Mouse (Mus musculus) hindbrain, embryonic 10.5 days (tissue): ENCODE results near the gene Spata5. TPM values are rescaled to one million over a fixed set of nuclear protein-coding genes. Genes with fewer than 3 reads are reported as not detected.

ENCODE experiments used
- DNase-seq: peaks from one replicate; pipeline ENCODE4 v3.0.0-alpha.2; 2017; ENCODE audit warnings: low spot score
- H3K27ac ChIP-seq: fragments of 300-500 bp; sonication (generic); 2 replicates; pipeline ENCODE4 v1.5.1; 2016; ENCODE audit warnings: mild to moderate bottlenecking, moderate library complexity
- H3K27me3 ChIP-seq: fragments of 300-500 bp; sonication (generic); 2 replicates; pipeline ENCODE4 v1.6.1; 2016; ENCODE audit warnings: mild to moderate bottlenecking; ENCODE audit not compliant: poor library complexity, insufficient read depth, severe bottlenecking
- H3K36me3 ChIP-seq: fragments of 300-500 bp; sonication (generic); 2 replicates; pipeline ENCODE4 v1.6.1; 2016; ENCODE audit warnings: mild to moderate bottlenecking, moderate library complexity
- H3K4me1 ChIP-seq: fragments of 300-500 bp; sonication (generic); replicated peaks from 2 replicates; pipeline ENCODE4 v1.6.1; 2016; ENCODE audit warnings: mild to moderate bottlenecking
- H3K4me3 ChIP-seq: fragments of 300-500 bp; sonication (generic); 2 replicates; pipeline ENCODE4 v1.5.1; 2016; ENCODE audit warnings: mild to moderate bottlenecking, moderate library complexity
- H3K9me3 ChIP-seq: fragments of 300-500 bp; sonication (generic); 2 replicates; pipeline ENCODE4 v1.6.1; 2016; ENCODE audit warnings: mild to moderate bottlenecking, moderate library complexity
- WGBS: fragments of 180-500 bp; shearing (Covaris S2); methylation state at CpG from one replicate; pipeline ENCODE4 v1.1.7; 2016; 5-methylcytosine and 5-hydroxymethylcytosine counted together
- polyA plus RNA-seq: library from polyadenylated mRNA; unstranded; fragments of >200 nt; fragmentation: Nextera tagmentation; extraction: Ambion mirVana; gene quantifications from 2 replicates; pipeline ENCODE4 v1.2.1, GENCODE M21; 2016

Gene Spata5
- polyA plus RNA-seq, 1 experiment from 2014 or later: 43.4 TPM

- Histone ChIP-seq H3K9me3 (no peaks in the 10 kb centered on the region), H3K4me1 (no peaks in the 10 kb centered on the region), H3K27me3 (no peaks in the 10 kb centered on the region), H3K36me3 (no peaks in the 10 kb centered on the region), H3K4me3 (no peak overlapping the region), H3K27ac (no peak overlapping the region)
- 94% methylated on average over 4 of the region's 4 CpGs for WGBS
- DNase-seq: no peak
Measured at GRCm38 (mm10) chr3:37546351-37546750, 126.7 kb downstream of the Spata5 start.

- 91% methylated on average over 3 of the region's 3 CpGs for WGBS
- 0 out of 2 replicates have a peak, but pooled peaks cover 3% of the 10 kb centered on the region for H3K36me3 ChIP-seq
- no peaks in the 10 kb centered on the region for H3K9me3 ChIP-seq
- no peak for DNase-seq
- no peaks in the 10 kb centered on the region for H3K4me1 ChIP-seq
- H3K27me3 ChIP-seq: no peaks in the 10 kb centered on the region
- H3K27ac ChIP-seq: no peak overlapping the region
- no peak overlapping the region for H3K4me3 ChIP-seq
Measured at GRCm38 (mm10) chr3:37550190-37550589, 130.5 kb downstream of the Spata5 start.

GRCm38 (mm10) chr3:37550594-37550993 is 130.9 kb downstream of the Spata5 start:
- H3K4me1 ChIP-seq: no peaks in the 10 kb centered on the region
- H3K36me3 ChIP-seq: 0 out of 2 replicates have a peak, but pooled peaks cover 3% of the 10 kb centered on the region
- no peak overlapping the region for H3K27ac ChIP-seq
- H3K9me3 ChIP-seq: no peaks in the 10 kb centered on the region
- H3K4me3 ChIP-seq: no peak overlapping the region
- DNase-seq: no peak
- 78% methylated on average over 1 of the region's 1 CpGs for WGBS
- H3K27me3 ChIP-seq: no peaks in the 10 kb centered on the region

GRCm38 (mm10) chr3:37551486-37551885 is 131.8 kb downstream of the Spata5 start:
- no peaks in the 10 kb centered on the region for H3K9me3 ChIP-seq
- H3K4me1 ChIP-seq: 0 out of 2 replicates have a peak, but pooled peaks cover 3% of the 10 kb centered on the region
- no peak overlapping the region for H3K4me3 ChIP-seq
- no peak overlapping the region for H3K27ac ChIP-seq
- H3K36me3 ChIP-seq: 0 out of 2 replicates have a peak, but pooled peaks cover 3% of the 10 kb centered on the region
- WGBS: 94% methylated on average over 1 of the region's 1 CpGs
- no peak for DNase-seq
- no peaks in the 10 kb centered on the region for H3K27me3 ChIP-seq

GRCm38 (mm10) chr3:37552244-37552643 is 132.5 kb downstream of the Spata5 start:
- DNase-seq: no peak
- Histone ChIP-seq H3K36me3 (0 out of 2 replicates have a peak, but pooled peaks cover 3% of the 10 kb centered on the region), H3K4me1 (0 out of 2 replicates have a peak, but pooled peaks cover 3% of the 10 kb centered on the region), H3K9me3 (no peaks in the 10 kb centered on the region), H3K27ac (no peak overlapping the region), H3K4me3 (no peak overlapping the region), H3K27me3 (no peaks in the 10 kb centered on the region)
- WGBS: 85% methylated on average over 3 of the region's 3 CpGs

GRCm38 (mm10) chr3:37553371-37554033 is 133.8 kb downstream of the Spata5 start:
- Histone ChIP-seq H3K27ac (no peak overlapping the region), H3K4me3 (no peak overlapping the region), H3K9me3 (no peaks in the 10 kb centered on the region), H3K27me3 (no peaks in the 10 kb centered on the region), H3K36me3 (0 out of 2 replicates have a peak, but pooled peaks cover 3% of the 10 kb centered on the region), H3K4me1 (0 out of 2 replicates have a peak, but pooled peaks cover 3% of the 10 kb centered on the region)
- no peak for DNase-seq
- 85% methylated on average over 1 of the region's 1 CpGs for WGBS

- H3K27ac ChIP-seq: no peak overlapping the region
- no peak for DNase-seq
Measured at GRCm38 (mm10) chr3:37556412-37557113, 136.9 kb downstream of the Spata5 start.

GRCm38 (mm10) chr3:37557741-37558479 is 138.2 kb downstream of the Spata5 start:
- Histone ChIP-seq H3K27me3 (no peaks in the 10 kb centered on the region), H3K4me1 (0 out of 2 replicates have a peak, but pooled peaks cover 3% of the 10 kb centered on the region), H3K4me3 (no peak overlapping the region), H3K27ac (no peak overlapping the region), H3K9me3 (no peaks in the 10 kb centered on the region), H3K36me3 (0 out of 2 replicates have a peak, but pooled peaks cover 3% of the 10 kb centered on the region)
- DNase-seq: no peak
- WGBS: 88% methylated on average over 4 of the region's 4 CpGs

More at GRCm38 (mm10) chr3:37556412-37557113, 136.9 kb downstream of the Spata5 start:
- 0 out of 2 replicates have a peak, but pooled peaks cover 3% of the 10 kb centered on the region for H3K4me1 ChIP-seq
- H3K4me3 ChIP-seq: no peak overlapping the region
- 74% methylated on average over 7 of the region's 7 CpGs for WGBS
- H3K9me3 ChIP-seq: no peaks in the 10 kb centered on the region
- H3K27me3 ChIP-seq: no peaks in the 10 kb centered on the region
- H3K36me3 ChIP-seq: 0 out of 2 replicates have a peak, but pooled peaks cover 3% of the 10 kb centered on the region

GRCm38 (mm10) chr3:37559339-37559738 is 139.6 kb downstream of the Spata5 start:
- H3K4me1 ChIP-seq: 0 out of 2 replicates have a peak, but pooled peaks cover 3% of the 10 kb centered on the region
- no peaks in the 10 kb centered on the region for H3K9me3 ChIP-seq
- 90% methylated on average over 2 of the region's 2 CpGs for WGBS
- H3K36me3 ChIP-seq: 0 out of 2 replicates have a peak, but pooled peaks cover 3% of the 10 kb centered on the region
- DNase-seq: no peak
- H3K27ac ChIP-seq: no peak overlapping the region
- no peak overlapping the region for H3K4me3 ChIP-seq
- no peaks in the 10 kb centered on the region for H3K27me3 ChIP-seq

- no peak overlapping the region for H3K4me3 ChIP-seq
- WGBS: 93% methylated on average over 3 of the region's 3 CpGs
- H3K27ac ChIP-seq: no peak overlapping the region
- no peaks in the 10 kb centered on the region for H3K9me3 ChIP-seq
- H3K27me3 ChIP-seq: no peaks in the 10 kb centered on the region
- H3K4me1 ChIP-seq: no peaks in the 10 kb centered on the region
- DNase-seq: no peak
- no peaks in the 10 kb centered on the region for H3K36me3 ChIP-seq
Measured at GRCm38 (mm10) chr3:37561466-37561865, 141.8 kb downstream of the Spata5 start.

GRCm38 (mm10) chr3:37566097-37566496 is 146.4 kb downstream of the Spata5 start:
- 95% methylated on average over 6 of the region's 6 CpGs for WGBS
- H3K36me3 ChIP-seq: no peaks in the 10 kb centered on the region
- peaks cover 21% of the 10 kb centered on the region for H3K4me1 ChIP-seq
- no peak for DNase-seq
- H3K4me3 ChIP-seq: no peak overlapping the region
- no peaks in the 10 kb centered on the region for H3K9me3 ChIP-seq
- no peaks in the 10 kb centered on the region for H3K27me3 ChIP-seq
- no peak overlapping the region for H3K27ac ChIP-seq

GRCm38 (mm10) chr3:37567505-37567904 is 147.8 kb downstream of the Spata5 start:
- no peaks in the 10 kb centered on the region for H3K27me3 ChIP-seq
- H3K4me1 ChIP-seq: peaks cover 25% of the 10 kb centered on the region
- no peak for DNase-seq
- no peak overlapping the region for H3K27ac ChIP-seq
- no peaks in the 10 kb centered on the region for H3K9me3 ChIP-seq
- WGBS: 94% methylated on average over 1 of the region's 1 CpGs
- no peaks in the 10 kb centered on the region for H3K36me3 ChIP-seq
- no peak overlapping the region for H3K4me3 ChIP-seq
